In the genomic region with DNA sequence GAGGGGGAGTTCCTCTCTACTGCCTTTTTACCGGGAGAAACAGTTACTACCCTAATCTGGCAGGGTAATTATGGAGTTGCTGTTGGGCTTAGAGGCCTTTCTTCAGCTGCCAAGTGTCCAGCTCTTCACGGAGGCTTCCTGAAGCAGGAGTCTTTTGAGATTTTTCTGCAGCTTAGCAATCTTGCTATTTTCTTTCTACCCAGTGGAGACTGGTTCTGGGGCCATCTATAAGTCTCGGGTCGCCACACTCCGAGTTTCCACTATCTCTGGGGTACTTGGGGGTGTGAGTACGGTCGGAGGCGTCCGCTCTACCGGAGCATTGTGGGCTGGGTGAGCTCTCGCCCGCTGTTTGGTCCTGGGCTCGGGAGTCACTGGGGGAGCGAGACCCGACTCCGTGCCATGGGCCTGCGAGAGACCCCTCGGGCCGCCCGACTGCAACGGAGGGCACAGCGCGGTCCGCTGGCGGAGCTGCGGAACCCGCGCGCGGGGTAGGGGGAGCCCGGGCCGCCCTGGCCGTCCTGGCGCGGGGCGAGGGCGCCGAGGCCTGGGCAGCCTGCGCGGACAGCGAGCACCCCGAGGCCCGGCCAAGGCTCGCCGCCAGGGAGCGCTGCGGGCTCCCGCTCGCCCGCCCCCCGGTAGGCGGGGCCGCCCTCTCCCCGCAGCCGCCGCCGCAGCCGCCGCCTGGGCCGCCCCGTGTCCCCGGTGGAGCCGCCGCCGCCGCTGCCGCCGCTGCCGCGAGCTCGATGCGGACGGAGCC, we compare ENCODE assay signal across 8 mouse cellular contexts. TPM values are rescaled to one million over a fixed set of nuclear protein-coding genes. Genes with fewer than 3 reads are reported as not detected.
DNase-seq lines count a peak whose midpoint lies in the region; ATAC-seq and TF ChIP-seq lines count a peak whose summit lies in the region.

A gene (plus strand): TSS at position 661 of the 757 bp plus-strand sequence.

- peaks cover 25% of the 10 kb centered on the region for H3K79me2 ChIP-seq in CH12.LX (replicated peaks; ENCODE audit: control insufficient read depth, extremely low read depth, insufficient read depth, poor library complexity, severe bottlenecking)

- peak; percentile 46; the same call in 1 of the 2 replicates for TF ChIP-seq POLR2A in CH12.LX (IDR thresholded peaks at IDR 0.05; ENCODE audit: low read depth, low read length)

- H3K4me3 ChIP-seq in CH12.LX (replicated peaks in 1 of 3; ENCODE audit: low read depth in 2 of 3, low read length in 2 of 3, poor library complexity in 1 of 3), result peak within 1 kb of the TSS; percentile 83 to 89 (median 84)
- peak within 1 kb of the TSS; percentile 75 for H3K4me3 ChIP-seq in forebrain, embryonic 10.5 days
- peak within 1 kb of the TSS; percentile 95 for H3K4me3 ChIP-seq in heart, embryonic 16.5 days (ENCODE audit: low read length)
- H3K4me3 ChIP-seq in liver, embryonic 16.5 days (ENCODE audit: low read depth, low read length), result peak within 1 kb of the TSS; percentile 85
- H3K4me3 ChIP-seq in neural tube, embryonic 14.5 days (ENCODE audit: low read depth, low read length), result peak within 1 kb of the TSS; percentile 94

- in situ Hi-C loops in CH12.LX (cut with MboI; ENCODE audit: low pct_ligation_motif_present, low pct_unique_long_range_greater_than_20kb, low sequenced_read_pairs), result no loop called here

- peak in 1 of 2 experiments; percentile 66; a peak in 2 of 4 replicates for TF ChIP-seq CTCF in CH12.LX (conservative IDR thresholded peaks at IDR 0.05 in 1 of 2, IDR thresholded peaks at IDR 0.05 in 1 of 2; ENCODE audit: low read depth in 2 of 2, low read length in 2 of 2)

- H3K27ac ChIP-seq in CH12.LX (ENCODE audit: insufficient read depth, low read depth), result peak within 1 kb of the TSS; percentile 75
- H3K27ac ChIP-seq in forebrain, embryonic 10.5 days, result peak within 1 kb of the TSS; percentile 98
- H3K27ac ChIP-seq in heart, embryonic 16.5 days (ENCODE audit: low read length), result peak within 1 kb of the TSS; percentile 93
- peak within 1 kb of the TSS; percentile 77 for H3K27ac ChIP-seq in liver, embryonic 16.5 days (ENCODE audit: low read length)
- H3K27ac ChIP-seq in neural tube, embryonic 14.5 days (ENCODE audit: low read depth, low read length), result peak within 1 kb of the TSS; percentile 94

- peaks cover 18 to 33% of the 10 kb centered on the region in 2 experiments for H3K36me3 ChIP-seq in CH12.LX (replicated peaks in 1 of 2; ENCODE audit: control insufficient read depth in 1 of 2, insufficient read depth in 1 of 2, low read length in 1 of 2)
- H3K36me3 ChIP-seq in forebrain, embryonic 10.5 days (replicated peaks), result peaks cover 39% of the 10 kb centered on the region
- peaks cover 19% of the 10 kb centered on the region for H3K36me3 ChIP-seq in heart, embryonic 16.5 days (ENCODE audit: control insufficient read depth, insufficient read depth)
- H3K36me3 ChIP-seq in liver, embryonic 16.5 days (ENCODE audit: control insufficient read depth, insufficient read depth), result peaks cover 3% of the 10 kb centered on the region
- peaks cover 25% of the 10 kb centered on the region for H3K36me3 ChIP-seq in neural tube, embryonic 14.5 days (ENCODE audit: control insufficient read depth, insufficient read depth, low read length)

- no peak for TF ChIP-seq EP300 in CH12.LX (IDR thresholded peaks at IDR 0.05; ENCODE audit: low read length)

- peak; percentile 91 for ATAC-seq in heart, embryonic 16.5 days (replicated peaks; ENCODE audit: extremely low read depth, insufficient read depth, low FRiP score)
- peak; percentile 93 for ATAC-seq in liver, embryonic 16.5 days (ENCODE audit: low read depth)
- ATAC-seq in neural tube, embryonic 14.5 days (ENCODE audit: low read depth), result peak; percentile 90

- dilution Hi-C loops in CH12.LX (cut with MboI; ENCODE audit: extremely low pct_ligation_motif_present, extremely low pct_unique_long_range_greater_than_20kb, low sequenced_read_pairs), result no loop called here

- peak within 1 kb of the TSS; percentile 94 for H3K4me2 ChIP-seq in CH12.LX (ENCODE audit: insufficient read depth, low read depth, poor library complexity, severe bottlenecking)
- peak within 1 kb of the TSS; percentile 93 for H3K4me2 ChIP-seq in heart, embryonic 16.5 days (ENCODE audit: low read depth, low read length)
- H3K4me2 ChIP-seq in liver, embryonic 16.5 days (ENCODE audit: low read depth, low read length), result peak within 1 kb of the TSS; percentile 95
- peak within 1 kb of the TSS; percentile 77 for H3K4me2 ChIP-seq in neural tube, embryonic 14.5 days (ENCODE audit: low read depth, low read length)

- under 1% methylated on average over 73 of the region's 73 CpGs for WGBS in forebrain, embryonic 10.5 days
- under 1% methylated on average over 69 of the region's 73 CpGs for WGBS in heart, embryonic 16.5 days
- under 1% methylated on average over 52 of the region's 73 CpGs for WGBS in liver, embryonic 16.5 days (ENCODE audit: insufficient replicate concordance)
- 0% methylated on average over 44 of the region's 73 CpGs for WGBS in neural tube, embryonic 14.5 days

- DNase-seq in CH12.LX (ENCODE audit: extremely low read depth), result peak; percentile 47
- DNase-seq in c-Kit-positive CD71-negative TER-119-negative erythroid progenitor cells, embryonic 14.5 days (ENCODE audit: low read depth), result peak; percentile 67
- DNase-seq in forebrain, embryonic 10.5 days (ENCODE audit: extremely low spot score, low spot score), result peak; percentile 83
- DNase-seq in kidney, postnatal 25 days, result peak; percentile 84 to 91
- peak; percentile 93 for DNase-seq in testis, postnatal 10 days (ENCODE audit: low spot score)

- TF ChIP-seq RAD21 in CH12.LX (IDR thresholded peaks at IDR 0.05; ENCODE audit: low read depth, low read length), result no peak; the same call in 1 of the 2 replicates

- H3K4me1 ChIP-seq in CH12.LX (ENCODE audit: control insufficient read depth in 1 of 2, insufficient read depth in 2 of 2), result peaks cover 14 to 38% of the 10 kb centered on the region in 2 experiments
- H3K4me1 ChIP-seq in forebrain, embryonic 10.5 days, result peaks cover 32% of the 10 kb centered on the region
- H3K4me1 ChIP-seq in heart, embryonic 16.5 days (ENCODE audit: control insufficient read depth, insufficient read depth, low read length), result peaks cover 18% of the 10 kb centered on the region
- H3K4me1 ChIP-seq in liver, embryonic 16.5 days (ENCODE audit: control insufficient read depth, low read depth, low read length), result peaks cover 39% of the 10 kb centered on the region
- H3K4me1 ChIP-seq in neural tube, embryonic 14.5 days (ENCODE audit: control insufficient read depth, insufficient read depth, low read length), result peaks cover 19% of the 10 kb centered on the region

- H3K9ac ChIP-seq in CH12.LX (ENCODE audit: insufficient read depth, low read depth), result peak within 1 kb of the TSS; percentile 97
- peak within 1 kb of the TSS; percentile 99 for H3K9ac ChIP-seq in heart, embryonic 16.5 days (ENCODE audit: low read length)
- H3K9ac ChIP-seq in liver, embryonic 16.5 days (ENCODE audit: low read depth, low read length), result peak within 1 kb of the TSS; percentile 91
- peak within 1 kb of the TSS; percentile 98 for H3K9ac ChIP-seq in neural tube, embryonic 14.5 days (replicated peaks; ENCODE audit: low read depth, low read length)

- H3K27me3 ChIP-seq in CH12.LX (replicated peaks), result no peaks in the 10 kb centered on the region
- no peaks in the 10 kb centered on the region for H3K27me3 ChIP-seq in forebrain, embryonic 10.5 days (ENCODE audit: poor library complexity, severe bottlenecking)
- no peaks in the 10 kb centered on the region for H3K27me3 ChIP-seq in heart, embryonic 16.5 days (ENCODE audit: control insufficient read depth, insufficient read depth, low read length)
- H3K27me3 ChIP-seq in liver, embryonic 16.5 days (ENCODE audit: control insufficient read depth, insufficient read depth, low read depth, low read length), result no peaks in the 10 kb centered on the region
- H3K27me3 ChIP-seq in neural tube, embryonic 14.5 days (ENCODE audit: control insufficient read depth, insufficient read depth, low read length), result no peaks in the 10 kb centered on the region; the same call in 1 of the 2 replicates

- H3K9me3 ChIP-seq in CH12.LX (replicated peaks; ENCODE audit: low read length), result no peaks in the 10 kb centered on the region
- H3K9me3 ChIP-seq in forebrain, embryonic 10.5 days, result no peaks in the 10 kb centered on the region
- peaks cover 4% of the 10 kb centered on the region for H3K9me3 ChIP-seq in heart, embryonic 16.5 days (replicated peaks; ENCODE audit: control insufficient read depth, low read length)
- no peaks in the 10 kb centered on the region for H3K9me3 ChIP-seq in liver, embryonic 16.5 days (replicated peaks; ENCODE audit: control insufficient read depth, low read length)
- no peaks in the 10 kb centered on the region for H3K9me3 ChIP-seq in neural tube, embryonic 14.5 days (ENCODE audit: control insufficient read depth, low read length)

TF ChIP-seq in CH12.LX, 34 proteins besides CTCF, POLR2A, EP300 and RAD21 (continues in another document):
- TF ChIP-seq CHD1 (IDR thresholded peaks at IDR 0.05; ENCODE audit: low read depth, low read length) (no peak; the same call in 1 of the 2 replicates), MAX (IDR thresholded peaks at IDR 0.05; ENCODE audit: low read length) (no peak), USF1 (IDR thresholded peaks at IDR 0.05; ENCODE audit: low read depth, low read length) (no peak), MEF2A (IDR thresholded peaks at IDR 0.05; ENCODE audit: borderline replicate concordance, low read depth, low read length) (peak; percentile 42; the same call in 1 of the 2 replicates), NELFE (IDR thresholded peaks at IDR 0.05; ENCODE audit: low read depth, low read length) (peak; percentile 13; the same call in 1 of the 2 replicates), SIN3A (IDR thresholded peaks at IDR 0.05; ENCODE audit: low read length) (peak; percentile 18; the same call in 1 of the 2 replicates), SMC3 (IDR thresholded peaks at IDR 0.05; ENCODE audit: low read depth, low read length) (peak; percentile 20), BHLHE40 (IDR thresholded peaks at IDR 0.05; ENCODE audit: low read depth, low read length) (no peak), E2F4 (IDR thresholded peaks at IDR 0.05; ENCODE audit: insufficient replicate concordance, low read depth, low read length) (no peak), PAX5 (IDR thresholded peaks at IDR 0.05; ENCODE audit: low read length) (no peak), ELF1 (IDR thresholded peaks at IDR 0.05; ENCODE audit: low read depth, low read length) (no peak), CHD2 (IDR thresholded peaks at IDR 0.05; ENCODE audit: low read length) (no peak), HCFC1 (IDR thresholded peaks at IDR 0.05; ENCODE audit: low read depth, low read length) (no peak)

RNA-seq across cellular contexts. Expression of the gene that starts here (rescaled TPM):
- total RNA-seq in CH12.LX (2012; rRNA removed) (15.3 and 15.8 TPM in 2 replicates), CH12.LX (2014; rRNA removed) (3.5 and 4.3 TPM in 2 replicates)
- polyA plus RNA-seq in CH12.LX (2012; ENCODE audit: insufficient read length, low read depth), result 45.9 and 51.0 TPM in 2 replicates
- 11.1 and 13.1 TPM in 2 replicates for polyA plus RNA-seq in forebrain, embryonic 10.5 days (2016; fragmentation: Nextera tagmentation; extraction: Ambion mirVana)
- 8.1 and 8.5 TPM in 2 replicates for polyA plus RNA-seq in heart, embryonic 16.5 days (2015; fragmentation: Nextera tagmentation; extraction: Ambion mirVana)
- polyA plus RNA-seq in liver, embryonic 16.5 days (2015; fragmentation: Nextera tagmentation; extraction: Ambion mirVana), result 4.0 and 4.3 TPM in 2 replicates
- polyA plus RNA-seq in neural tube, embryonic 14.5 days (2014; fragmentation: Nextera tagmentation; extraction: Ambion mirVana), result 11.6 and 14.0 TPM in 2 replicates

Comparison
In these comparisons a context has a peak if more than half of its experiments do, and no peak if none do; other contexts are left out.
1. Peak in every context shown above with its lines: DNase-seq, ATAC-seq, H3K4me3 ChIP-seq and H3K27ac ChIP-seq.